Mouse (Mus musculus): ENCODE measurements around the gene Prkcz. TPM values are rescaled to one million over a fixed set of nuclear protein-coding genes. Genes with fewer than 3 reads are reported as not detected.

Gene Prkcz
- polyA plus RNA-seq, 1 experiment from 2014 or later: 97.1 TPM

DNA sequence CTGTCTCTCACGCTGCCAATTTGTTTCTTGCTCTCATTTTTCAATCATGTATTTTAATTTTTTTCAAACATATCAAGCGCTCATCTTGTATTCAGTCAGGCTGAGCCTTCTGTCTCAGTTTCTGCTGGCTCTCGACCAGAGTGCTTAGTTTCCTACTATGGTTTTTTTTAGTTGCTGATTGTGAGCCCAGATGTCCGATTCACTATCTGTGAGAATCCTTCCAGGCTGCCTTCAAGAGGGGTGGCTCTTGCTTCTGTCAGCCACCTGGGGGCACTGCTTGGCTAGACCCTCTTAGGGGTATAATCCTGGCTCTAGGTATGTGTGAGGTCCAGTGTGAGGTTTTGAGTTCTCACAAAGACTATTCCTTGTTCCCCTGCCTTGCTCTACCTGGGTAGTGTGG is 65.2 kb downstream of the Prkcz start:
- Histone ChIP-seq H3K4me1 (ENCODE audit: control insufficient read depth, insufficient read depth, low read length) (no peaks in the 10 kb centered on the region), H3K27me3 (ENCODE audit: control insufficient read depth, insufficient read depth, low read depth, low read length) (no peaks in the 10 kb centered on the region), H3K9ac (ENCODE audit: low read depth, low read length) (no peak overlapping the region), H3K4me2 (ENCODE audit: low read length) (no peak overlapping the region), H3K4me3 (ENCODE audit: low read depth, low read length) (no peak overlapping the region), H3K9me3 (replicated peaks; ENCODE audit: control insufficient read depth, low read length, poor library complexity, severe bottlenecking) (no peaks in the 10 kb centered on the region), H3K36me3 (ENCODE audit: control insufficient read depth, insufficient read depth, low read length) (no peaks in the 10 kb centered on the region), H3K27ac (ENCODE audit: low read length) (no peak overlapping the region)
- WGBS: 72% methylated on average over 4 of the region's 4 CpGs
- ATAC-seq: no peak

DNA sequence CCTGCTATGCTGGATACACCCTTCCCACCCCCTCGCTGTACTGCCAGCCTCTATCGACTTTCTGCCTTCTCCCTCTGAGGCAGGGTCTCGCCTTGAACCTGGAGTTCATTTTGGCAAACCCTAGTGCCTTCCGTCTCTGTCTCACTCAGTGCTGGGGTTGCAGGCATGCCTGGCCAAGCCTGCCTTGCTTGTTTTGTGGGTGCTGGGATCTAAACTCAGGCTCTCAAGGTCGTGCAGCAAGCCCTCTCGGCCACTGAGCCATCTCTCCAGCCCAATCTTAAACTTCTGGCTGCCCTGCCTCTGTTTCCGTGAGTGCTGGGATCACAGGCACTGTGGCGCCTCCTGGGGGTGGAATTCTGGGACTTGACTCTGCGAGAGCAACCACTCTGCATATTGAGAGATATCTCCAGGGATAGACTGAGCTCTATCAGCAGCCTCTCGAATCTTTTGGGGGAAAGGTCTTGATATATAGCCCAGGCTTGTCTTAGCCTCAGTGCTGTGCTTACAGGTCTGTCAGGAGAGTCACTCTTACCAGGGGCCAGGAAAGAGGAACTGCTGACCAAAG is 66.1 kb downstream of the Prkcz start:
- Histone ChIP-seq H3K9me3 (replicated peaks; ENCODE audit: control insufficient read depth, low read length, poor library complexity, severe bottlenecking) (no peaks in the 10 kb centered on the region), H3K4me1 (ENCODE audit: control insufficient read depth, insufficient read depth, low read length) (no peaks in the 10 kb centered on the region), H3K9ac (ENCODE audit: low read depth, low read length) (no peak overlapping the region), H3K27me3 (ENCODE audit: control insufficient read depth, insufficient read depth, low read depth, low read length) (no peaks in the 10 kb centered on the region), H3K36me3 (ENCODE audit: control insufficient read depth, insufficient read depth, low read length) (no peaks in the 10 kb centered on the region), H3K4me3 (ENCODE audit: low read depth, low read length) (no peak overlapping the region), H3K4me2 (ENCODE audit: low read length) (no peak overlapping the region), H3K27ac (ENCODE audit: low read length) (no peak overlapping the region; the same call in 1 of the 2 replicates)
- ATAC-seq: no peak
- WGBS: 80% methylated on average over 10 of the region's 10 CpGs

DNA sequence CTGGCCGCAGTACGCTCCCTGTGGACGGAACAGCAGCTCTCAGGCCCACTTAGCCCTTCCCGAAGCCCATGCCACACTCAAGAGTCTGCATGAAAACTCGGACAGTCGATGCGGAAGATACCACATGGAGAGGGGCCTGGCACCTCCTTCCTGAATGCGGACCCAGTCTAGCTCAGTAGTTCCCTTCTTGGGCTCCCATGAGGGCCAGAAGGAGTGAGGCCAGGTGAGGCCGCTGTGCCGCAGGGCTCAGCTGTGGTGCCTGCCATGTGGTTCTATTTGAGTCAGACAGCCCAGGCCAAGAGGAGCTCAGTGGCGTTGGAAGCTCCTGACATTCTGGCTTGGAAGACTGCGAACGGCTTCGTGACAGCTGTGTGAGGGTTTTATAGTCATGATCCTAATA is 66.8 kb downstream of the Prkcz start:
- peaks cover under 1% of the 10 kb centered on the region; the same call in 1 of the 2 replicates for H3K36me3 ChIP-seq (ENCODE audit: control insufficient read depth, insufficient read depth, low read length)
- ATAC-seq: no peak
- 90% methylated on average over 14 of the region's 14 CpGs for WGBS
- H3K27ac ChIP-seq (ENCODE audit: low read length): no peak overlapping the region
- H3K9me3 ChIP-seq (replicated peaks; ENCODE audit: control insufficient read depth, low read length, poor library complexity, severe bottlenecking): no peaks in the 10 kb centered on the region
- H3K9ac ChIP-seq (ENCODE audit: low read depth, low read length): no peak overlapping the region
- no peak overlapping the region for H3K4me2 ChIP-seq (ENCODE audit: low read length)
- H3K27me3 ChIP-seq (ENCODE audit: control insufficient read depth, insufficient read depth, low read depth, low read length): no peaks in the 10 kb centered on the region
- H3K4me1 ChIP-seq (ENCODE audit: control insufficient read depth, insufficient read depth, low read length): no peaks in the 10 kb centered on the region
- no peak overlapping the region for H3K4me3 ChIP-seq (ENCODE audit: low read depth, low read length)

DNA sequence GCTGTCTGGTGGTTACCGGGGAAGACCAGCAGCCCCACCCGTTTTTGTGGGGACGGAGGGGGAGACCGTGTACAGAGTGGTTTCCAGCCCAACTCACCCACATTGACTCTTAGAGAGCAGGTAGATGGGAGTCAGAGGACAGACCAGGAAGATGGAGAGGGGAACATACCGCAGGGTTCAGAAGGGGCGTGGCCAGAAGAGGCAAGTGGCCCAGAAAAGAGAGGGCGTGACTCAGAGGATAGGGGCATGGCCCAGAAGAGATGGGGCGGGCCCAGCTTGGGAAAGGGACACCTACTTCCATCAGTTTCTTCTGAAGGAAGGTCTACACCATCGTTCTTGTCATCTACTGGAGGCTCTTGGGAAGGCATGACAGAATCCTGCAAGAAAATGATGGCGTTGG is 68.3 kb downstream of the Prkcz start:
- Histone ChIP-seq H3K9ac (ENCODE audit: low read depth, low read length) (no peak overlapping the region), H3K27ac (ENCODE audit: low read length) (no peak overlapping the region), H3K4me2 (ENCODE audit: low read length) (no peak overlapping the region), H3K36me3 (ENCODE audit: control insufficient read depth, insufficient read depth, low read length) (peaks cover 13% of the 10 kb centered on the region), H3K4me1 (ENCODE audit: control insufficient read depth, insufficient read depth, low read length) (no peaks in the 10 kb centered on the region), H3K4me3 (ENCODE audit: low read depth, low read length) (no peak overlapping the region), H3K9me3 (replicated peaks; ENCODE audit: control insufficient read depth, low read length, poor library complexity, severe bottlenecking) (no peaks in the 10 kb centered on the region), H3K27me3 (ENCODE audit: control insufficient read depth, insufficient read depth, low read depth, low read length) (no peaks in the 10 kb centered on the region)
- no peak for ATAC-seq
- 91% methylated on average over 10 of the region's 10 CpGs for WGBS

DNA sequence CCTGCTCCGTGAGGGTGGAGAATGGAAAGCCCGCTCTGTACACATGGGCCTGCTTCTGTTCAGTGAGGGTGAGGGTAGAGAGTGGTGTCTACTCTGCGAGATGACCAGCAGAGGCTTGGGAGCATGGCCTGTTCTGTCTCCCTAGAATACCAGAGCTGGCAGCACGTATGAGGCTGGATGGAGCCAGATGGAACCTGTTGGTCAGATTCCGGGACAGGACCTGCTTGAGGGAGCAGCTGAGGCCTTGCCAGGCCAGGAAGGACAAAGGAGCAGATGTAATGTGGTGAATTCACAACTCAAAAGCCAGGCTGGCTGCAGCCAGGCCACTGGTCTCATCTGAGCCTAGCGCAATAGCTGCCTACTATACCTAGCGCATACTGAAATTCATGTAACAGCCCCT is 71.1 kb downstream of the Prkcz start:
- 90% methylated on average over 7 of the region's 7 CpGs for WGBS
- Histone ChIP-seq H3K36me3 (ENCODE audit: control insufficient read depth, insufficient read depth, low read length) (peaks cover 13% of the 10 kb centered on the region), H3K9ac (ENCODE audit: low read depth, low read length) (no peak overlapping the region), H3K27ac (ENCODE audit: low read length) (no peak overlapping the region), H3K9me3 (replicated peaks; ENCODE audit: control insufficient read depth, low read length, poor library complexity, severe bottlenecking) (no peaks in the 10 kb centered on the region), H3K4me1 (ENCODE audit: control insufficient read depth, insufficient read depth, low read length) (no peaks in the 10 kb centered on the region), H3K4me2 (ENCODE audit: low read length) (no peak overlapping the region), H3K4me3 (ENCODE audit: low read depth, low read length) (no peak overlapping the region), H3K27me3 (ENCODE audit: control insufficient read depth, insufficient read depth, low read depth, low read length) (no peaks in the 10 kb centered on the region)
- ATAC-seq: no peak

DNA sequence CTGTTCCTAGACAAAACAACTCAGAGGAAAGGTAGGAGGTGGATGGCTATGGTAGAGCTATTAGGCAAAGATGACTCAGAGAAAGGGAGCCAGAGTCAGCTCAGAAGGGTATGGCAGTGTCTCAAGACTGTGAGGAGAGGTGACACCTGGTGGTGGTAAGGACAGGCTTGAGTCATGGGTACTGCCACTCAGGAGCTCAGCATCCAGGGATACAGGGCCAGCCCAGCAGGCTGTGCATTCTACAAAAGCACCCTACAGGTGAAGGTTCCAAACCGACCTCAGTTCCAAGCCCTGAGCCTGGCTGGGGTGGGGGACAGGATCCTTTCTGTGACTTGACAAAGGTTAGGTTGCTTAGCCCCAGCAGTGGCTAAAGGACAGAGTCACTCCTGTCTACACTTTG is 72.6 kb downstream of the Prkcz start:
- no peaks in the 10 kb centered on the region for H3K4me1 ChIP-seq (ENCODE audit: control insufficient read depth, insufficient read depth, low read length)
- H3K36me3 ChIP-seq (ENCODE audit: control insufficient read depth, insufficient read depth, low read length): peaks cover 13% of the 10 kb centered on the region
- WGBS: 62% methylated on average over 1 of the region's 1 CpGs
- no peaks in the 10 kb centered on the region for H3K27me3 ChIP-seq (ENCODE audit: control insufficient read depth, insufficient read depth, low read depth, low read length)
- no peak overlapping the region for H3K4me2 ChIP-seq (ENCODE audit: low read length)
- ATAC-seq: no peak
- no peak overlapping the region for H3K9ac ChIP-seq (ENCODE audit: low read depth, low read length)
- no peak overlapping the region for H3K27ac ChIP-seq (ENCODE audit: low read length)
- no peaks in the 10 kb centered on the region for H3K9me3 ChIP-seq (replicated peaks; ENCODE audit: control insufficient read depth, low read length, poor library complexity, severe bottlenecking)
- no peak overlapping the region for H3K4me3 ChIP-seq (ENCODE audit: low read depth, low read length)

DNA sequence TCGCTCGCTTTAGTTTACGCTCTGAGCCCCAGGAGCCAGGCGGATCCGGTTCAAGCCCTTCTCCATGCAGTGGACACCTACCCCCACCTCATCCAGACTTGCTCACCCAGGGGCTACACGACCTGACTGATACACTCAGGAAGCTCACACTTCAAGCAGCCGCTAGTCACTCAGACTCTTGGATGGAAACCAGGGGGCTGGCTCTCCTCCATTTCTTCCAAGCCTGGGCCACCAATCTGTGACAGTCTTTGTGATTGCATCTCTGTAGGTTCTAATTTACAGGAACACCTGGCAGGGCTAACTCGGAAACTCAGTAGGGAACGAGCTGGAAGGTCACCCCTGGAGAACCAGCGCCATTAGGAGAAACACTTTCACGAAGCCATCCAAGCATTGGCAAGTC is 73.4 kb downstream of the Prkcz start:
- Histone ChIP-seq H3K36me3 (ENCODE audit: control insufficient read depth, insufficient read depth, low read length) (peaks cover 13% of the 10 kb centered on the region), H3K4me2 (ENCODE audit: low read length) (no peak overlapping the region), H3K27me3 (ENCODE audit: control insufficient read depth, insufficient read depth, low read depth, low read length) (no peaks in the 10 kb centered on the region), H3K9me3 (replicated peaks; ENCODE audit: control insufficient read depth, low read length, poor library complexity, severe bottlenecking) (no peaks in the 10 kb centered on the region), H3K27ac (ENCODE audit: low read length) (no peak overlapping the region), H3K4me3 (ENCODE audit: low read depth, low read length) (no peak overlapping the region), H3K9ac (ENCODE audit: low read depth, low read length) (no peak overlapping the region), H3K4me1 (ENCODE audit: control insufficient read depth, insufficient read depth, low read length) (peaks cover under 1% of the 10 kb centered on the region; the same call in 1 of the 2 replicates)
- 90% methylated on average over 11 of the region's 11 CpGs for WGBS
- ATAC-seq: no peak

DNA sequence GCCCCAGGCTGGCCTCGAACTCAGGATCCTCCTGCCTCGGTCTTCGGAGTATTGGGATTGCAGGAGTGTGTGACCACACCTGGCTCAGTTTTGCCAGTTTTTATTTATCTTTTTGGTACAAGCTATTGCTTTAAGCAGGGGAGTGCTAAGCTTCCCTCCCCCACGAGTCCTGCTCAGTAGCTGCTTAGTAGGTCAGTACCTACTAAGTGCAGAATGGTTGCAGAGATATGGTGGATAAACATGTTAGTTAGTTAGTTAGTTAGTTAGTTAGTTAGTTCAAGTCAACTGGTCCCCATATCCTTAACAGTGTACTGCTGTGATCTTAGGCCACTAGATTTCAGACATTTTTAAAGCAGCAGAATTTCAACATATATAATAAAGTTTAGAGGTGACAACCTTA is 75.1 kb downstream of the Prkcz start:
- H3K9ac ChIP-seq (ENCODE audit: low read depth, low read length): no peak overlapping the region
- ATAC-seq: no peak
- 93% methylated on average over 4 of the region's 4 CpGs for WGBS
- H3K27ac ChIP-seq (ENCODE audit: low read length): no peak overlapping the region
- no peaks in the 10 kb centered on the region for H3K27me3 ChIP-seq (ENCODE audit: control insufficient read depth, insufficient read depth, low read depth, low read length)
- no peak overlapping the region for H3K4me2 ChIP-seq (ENCODE audit: low read length)
- H3K36me3 ChIP-seq (ENCODE audit: control insufficient read depth, insufficient read depth, low read length): peaks cover 13% of the 10 kb centered on the region
- H3K4me1 ChIP-seq (ENCODE audit: control insufficient read depth, insufficient read depth, low read length): peaks cover 9% of the 10 kb centered on the region; the same call in 1 of the 2 replicates
- no peak overlapping the region for H3K4me3 ChIP-seq (ENCODE audit: low read depth, low read length)
- no peaks in the 10 kb centered on the region for H3K9me3 ChIP-seq (replicated peaks; ENCODE audit: control insufficient read depth, low read length, poor library complexity, severe bottlenecking)

DNA sequence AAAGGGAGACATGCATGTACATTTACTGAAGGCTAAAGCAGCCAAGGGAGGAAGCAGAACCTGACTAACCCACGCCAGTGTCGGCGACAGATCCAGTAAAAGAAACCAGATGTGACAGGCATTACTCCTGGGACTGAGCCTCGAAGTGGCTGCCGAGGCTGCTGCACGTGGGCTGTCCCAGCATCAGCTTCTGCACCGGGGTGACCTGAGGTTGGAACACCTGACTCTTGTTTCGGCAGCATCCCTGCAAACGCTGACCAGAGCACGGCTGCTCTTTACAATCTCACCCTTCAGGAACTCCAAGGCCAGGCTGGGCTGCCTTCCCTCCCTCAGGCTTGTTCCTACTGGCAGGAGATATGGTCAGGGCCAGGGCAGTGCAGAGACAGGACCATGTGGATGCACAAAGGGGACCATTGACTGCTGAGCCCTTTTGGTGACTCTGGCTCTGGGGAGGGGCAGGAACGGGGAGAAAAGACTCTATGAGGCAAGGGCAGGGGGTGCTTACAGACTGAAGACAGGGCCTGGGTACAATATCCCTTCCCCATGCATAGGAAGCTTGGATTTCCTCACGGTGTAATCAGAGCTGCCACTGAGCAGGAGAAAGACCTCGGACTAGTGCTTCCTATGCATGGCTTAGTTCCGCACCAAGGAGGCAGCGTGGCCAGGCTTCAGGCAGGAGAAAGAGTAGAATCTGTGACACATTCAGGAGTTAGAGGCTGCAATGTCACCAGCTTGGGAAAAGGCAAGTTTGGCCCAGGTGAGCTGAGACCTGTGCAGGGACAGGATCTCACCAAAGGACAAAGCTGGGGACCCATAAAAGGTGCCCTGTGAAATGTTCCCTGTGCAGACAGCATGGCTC is 76.4 kb downstream of the Prkcz start:
- ATAC-seq: no peak
- 72% methylated on average over 15 of the region's 15 CpGs for WGBS
- Histone ChIP-seq H3K4me1 (ENCODE audit: control insufficient read depth, insufficient read depth, low read length) (peaks cover 9% of the 10 kb centered on the region; the same call in 1 of the 2 replicates), H3K9ac (ENCODE audit: low read depth, low read length) (no peak overlapping the region), H3K27ac (ENCODE audit: low read length) (no peak overlapping the region), H3K36me3 (ENCODE audit: control insufficient read depth, insufficient read depth, low read length) (peaks cover 16% of the 10 kb centered on the region), H3K4me3 (ENCODE audit: low read depth, low read length) (no peak overlapping the region), H3K27me3 (ENCODE audit: control insufficient read depth, insufficient read depth, low read depth, low read length) (no peaks in the 10 kb centered on the region), H3K9me3 (replicated peaks; ENCODE audit: control insufficient read depth, low read length, poor library complexity, severe bottlenecking) (no peaks in the 10 kb centered on the region), H3K4me2 (ENCODE audit: low read length) (no peak overlapping the region)
